Comparison of ENCODE assay signal across 19 mouse cellular contexts in the genomic region with DNA sequence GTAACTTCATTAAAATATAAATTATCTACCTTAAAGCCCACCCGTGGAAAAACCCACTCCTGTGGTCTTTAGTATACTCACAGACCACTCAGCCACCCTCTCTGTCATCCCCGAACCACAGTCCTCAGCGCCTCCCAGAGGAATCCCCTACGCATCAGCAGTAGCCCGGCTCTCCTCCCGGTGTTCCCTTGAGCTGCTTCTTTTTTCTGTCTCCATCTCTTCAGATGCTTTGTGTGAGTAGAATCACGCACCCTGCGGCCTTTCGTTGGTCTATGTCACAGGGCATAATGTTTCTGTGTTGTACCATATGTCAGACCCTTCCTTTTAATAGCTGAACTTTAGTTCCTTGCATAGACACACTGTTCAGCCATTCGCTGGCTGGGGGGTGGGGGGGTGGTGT.
"Had no signal": no experiment of that assay in that cellular context is flagged by ENCODE, and none has a peak within 500 bp of the region (broad histone marks: within the 10 kb centered on the region; RNA-seq: fewer than 3 reads in every experiment).

No protein-coding gene starts in this region.

- ATAC-seq: midbrain, embryonic 16.5 days had no signal

- H3K9ac ChIP-seq: lung, embryonic 14.5 days; midbrain, embryonic 12.5 days; neural tube, embryonic 13.5 days; neural tube, embryonic 15.5 days had no signal

- H3K4me3 ChIP-seq: midbrain, embryonic 10.5 days; midbrain, embryonic 12.5 days; myocyte; neural tube, embryonic 13.5 days; neural tube, embryonic 15.5 days had no signal

- H3K36me3 ChIP-seq: midbrain, embryonic 10.5 days; midbrain, embryonic 12.5 days; neural tube, embryonic 13.5 days; neural tube, embryonic 15.5 days had no signal

- DNase-seq: lung, adult 18-20 months; lung, embryonic 14.5 days; lung, postnatal 10 days; lung, postnatal 4 days; midbrain, embryonic 14.5 days; retina, postnatal 1 day; right cerebral cortex, adult 18-20 months; right cerebral cortex, postnatal 25 days; right cerebral cortex, postnatal 4 days; spleen, adult 18-20 months; thymus, adult 18-20 months; thymus, postnatal 14 days; thymus, postnatal 36 days had no signal

- H3K4me1 ChIP-seq: midbrain, embryonic 10.5 days; midbrain, embryonic 12.5 days; neural tube, embryonic 13.5 days; neural tube, embryonic 15.5 days had no signal

- H3K4me2 ChIP-seq: lung, embryonic 14.5 days; midbrain, embryonic 12.5 days; neural tube, embryonic 13.5 days; neural tube, embryonic 15.5 days had no signal

- H3K27ac ChIP-seq: midbrain, embryonic 10.5 days; midbrain, embryonic 12.5 days; neural tube, embryonic 13.5 days; neural tube, embryonic 15.5 days had no signal

- H3K27me3 ChIP-seq: midbrain, embryonic 12.5 days; neural tube, embryonic 13.5 days; neural tube, embryonic 15.5 days had no signal
